Mouse (Mus musculus): ENCODE measurements around the gene Rnf7. TPM values are rescaled to one million over a fixed set of nuclear protein-coding genes. Genes with fewer than 3 reads are reported as not detected.

The Rnf7 gene
- polyA plus RNA-seq, 1 experiment from 2014 or later, result 233 TPM

- WGBS, result 66% methylated on average over 8 of the region's 8 CpGs
- Histone ChIP-seq H3K9ac (no peak overlapping the region), H3K4me1 (peaks cover 9% of the 10 kb centered on the region), H3K27ac (no peak overlapping the region), H3K36me3 (peaks cover 44% of the 10 kb centered on the region), H3K4me2 (no peak overlapping the region), H3K27me3 (no peaks in the 10 kb centered on the region), H3K4me3 (no peak overlapping the region), H3K9me3 (no peaks in the 10 kb centered on the region)
- no peak for ATAC-seq (ENCODE audit: insufficient number of reproducible peaks, insufficient read depth, low FRiP score, low TSS enrichment, low read depth)
Measured at GRCm38 (mm10) chr9:96469556-96470265, 8.8 kb downstream of the Rnf7 start.

- Histone ChIP-seq H3K4me3 (no peak overlapping the region), H3K27ac (no peak overlapping the region), H3K4me1 (peaks cover 3% of the 10 kb centered on the region; the same call in 1 of the 2 replicates), H3K36me3 (peaks cover 33% of the 10 kb centered on the region), H3K9ac (no peak overlapping the region), H3K9me3 (peaks cover 4% of the 10 kb centered on the region; the same call in 1 of the 2 replicates), H3K27me3 (no peaks in the 10 kb centered on the region), H3K4me2 (no peak overlapping the region)
- ATAC-seq (ENCODE audit: insufficient number of reproducible peaks, insufficient read depth, low FRiP score, low TSS enrichment, low read depth), result no peak
- WGBS, result 86% methylated on average over 10 of the region's 10 CpGs
Measured at GRCm38 (mm10) chr9:96463708-96464107, 14.8 kb downstream of the Rnf7 start.

GRCm38 (mm10) chr9:96461607-96462006 lies 16.9 kb downstream of the Rnf7 start:
- 35% methylated on average over 1 of the region's 1 CpGs for whole genome bisulfite sequencing
- Histone ChIP-seq H3K4me1 (peaks cover 3% of the 10 kb centered on the region; the same call in 1 of the 2 replicates), H3K9me3 (peaks cover 4% of the 10 kb centered on the region; the same call in 1 of the 2 replicates)

GRCm38 (mm10) chr9:96460117-96460865 lies 18.2 kb downstream of the Rnf7 start:
- peaks cover 3% of the 10 kb centered on the region; the same call in 1 of the 2 replicates for H3K4me1 ChIP-seq
- no peak overlapping the region for H3K4me3 ChIP-seq
- H3K4me2 ChIP-seq, result no peak overlapping the region
- peaks cover 4% of the 10 kb centered on the region; the same call in 1 of the 2 replicates for H3K9me3 ChIP-seq
- peaks cover 13% of the 10 kb centered on the region for H3K36me3 ChIP-seq
- no peak overlapping the region for H3K9ac ChIP-seq
- no peaks in the 10 kb centered on the region for H3K27me3 ChIP-seq
- WGBS, result 82% methylated on average over 10 of the region's 10 CpGs
- H3K27ac ChIP-seq, result no peak overlapping the region
- ATAC-seq (ENCODE audit: insufficient number of reproducible peaks, insufficient read depth, low FRiP score, low TSS enrichment, low read depth), result no peak

More at GRCm38 (mm10) chr9:96461607-96462006, 16.9 kb downstream of the Rnf7 start:
- Histone ChIP-seq H3K4me2 (no peak overlapping the region), H3K4me3 (no peak overlapping the region), H3K27me3 (no peaks in the 10 kb centered on the region), H3K36me3 (peaks cover 15% of the 10 kb centered on the region), H3K9ac (no peak overlapping the region), H3K27ac (no peak overlapping the region)
- ATAC-seq (ENCODE audit: insufficient number of reproducible peaks, insufficient read depth, low FRiP score, low TSS enrichment, low read depth), result no peak

- H3K27ac ChIP-seq, result no peak overlapping the region
- 67% methylated on average over 8 of the region's 8 CpGs for WGBS
- peaks cover 9% of the 10 kb centered on the region; the same call in 1 of the 2 replicates for H3K4me1 ChIP-seq
- no peak overlapping the region for H3K4me2 ChIP-seq
- H3K9me3 ChIP-seq, result no peaks in the 10 kb centered on the region
- H3K36me3 ChIP-seq, result no peaks in the 10 kb centered on the region
- no peak for ATAC-seq (ENCODE audit: insufficient number of reproducible peaks, insufficient read depth, low FRiP score, low TSS enrichment, low read depth)
- H3K4me3 ChIP-seq, result no peak overlapping the region
- no peaks in the 10 kb centered on the region for H3K27me3 ChIP-seq
- H3K9ac ChIP-seq, result no peak overlapping the region
Measured at GRCm38 (mm10) chr9:96455618-96456017, 22.9 kb downstream of the Rnf7 start.

- no peak overlapping the region for H3K4me3 ChIP-seq
- H3K4me1 ChIP-seq, result 0 out of 2 replicates have a peak, but pooled peaks cover 6% of the 10 kb centered on the region
- no peak overlapping the region for H3K4me2 ChIP-seq
- H3K36me3 ChIP-seq, result no peaks in the 10 kb centered on the region
- no peak overlapping the region for H3K27ac ChIP-seq
- no peak for ATAC-seq (ENCODE audit: insufficient number of reproducible peaks, insufficient read depth, low FRiP score, low TSS enrichment, low read depth)
- no peaks in the 10 kb centered on the region for H3K9me3 ChIP-seq
- H3K9ac ChIP-seq, result no peak overlapping the region
- 74% methylated on average over 4 of the region's 4 CpGs for WGBS
- no peaks in the 10 kb centered on the region for H3K27me3 ChIP-seq
Measured at GRCm38 (mm10) chr9:96452956-96453355, 25.5 kb downstream of the Rnf7 start.

GRCm38 (mm10) chr9:96450900-96451720 lies 27.4 kb downstream of the Rnf7 start:
- Histone ChIP-seq H3K27ac (no peak overlapping the region), H3K9ac (no peak overlapping the region), H3K9me3 (no peaks in the 10 kb centered on the region), H3K4me2 (no peak overlapping the region), H3K4me1 (0 out of 2 replicates have a peak, but pooled peaks cover 6% of the 10 kb centered on the region), H3K4me3 (no peak overlapping the region), H3K27me3 (no peaks in the 10 kb centered on the region), H3K36me3 (no peaks in the 10 kb centered on the region)
- WGBS, result 42% methylated on average over 12 of the region's 12 CpGs
- ATAC-seq (ENCODE audit: insufficient number of reproducible peaks, insufficient read depth, low FRiP score, low TSS enrichment, low read depth), result no peak

GRCm38 (mm10) chr9:96449514-96449913 lies 29.0 kb downstream of the Rnf7 start:
- Histone ChIP-seq H3K9me3 (no peaks in the 10 kb centered on the region), H3K4me2 (no peak overlapping the region), H3K4me1 (0 out of 2 replicates have a peak, but pooled peaks cover 6% of the 10 kb centered on the region), H3K36me3 (no peaks in the 10 kb centered on the region), H3K9ac (no peak overlapping the region), H3K4me3 (no peak overlapping the region), H3K27ac (no peak overlapping the region), H3K27me3 (no peaks in the 10 kb centered on the region)
- 89% methylated on average over 9 of the region's 9 CpGs for WGBS
- ATAC-seq (ENCODE audit: insufficient number of reproducible peaks, insufficient read depth, low FRiP score, low TSS enrichment, low read depth), result no peak

GRCm38 (mm10) chr9:96445351-96445750 lies 33.1 kb downstream of the Rnf7 start:
- no peak for ATAC-seq (ENCODE audit: insufficient number of reproducible peaks, insufficient read depth, low FRiP score, low TSS enrichment, low read depth)
- H3K4me2 ChIP-seq, result no peak overlapping the region

GRCm38 (mm10) chr9:96442081-96442480 lies 36.4 kb downstream of the Rnf7 start:
- WGBS, result 27% methylated on average over 10 of the region's 10 CpGs

More at GRCm38 (mm10) chr9:96445351-96445750, 33.1 kb downstream of the Rnf7 start:
- Histone ChIP-seq H3K27me3 (0 out of 2 replicates have a peak, but pooled peaks cover 2% of the 10 kb centered on the region), H3K4me1 (no peaks in the 10 kb centered on the region), H3K27ac (no peak overlapping the region), H3K36me3 (no peaks in the 10 kb centered on the region), H3K9ac (no peak overlapping the region), H3K9me3 (no peaks in the 10 kb centered on the region), H3K4me3 (no peak overlapping the region)
- 58% methylated on average over 4 of the region's 4 CpGs for WGBS

GRCm38 (mm10) chr9:96438334-96438871 lies 40.1 kb downstream of the Rnf7 start:
- Histone ChIP-seq H3K27me3 (0 out of 2 replicates have a peak, but pooled peaks cover 2% of the 10 kb centered on the region), H3K9me3 (no peaks in the 10 kb centered on the region), H3K4me1 (peaks cover 41% of the 10 kb centered on the region), H3K4me3 (peak overlapping the region; percentile 49), H3K27ac (peak overlapping the region; percentile 80), H3K36me3 (no peaks in the 10 kb centered on the region), H3K9ac (peak overlapping the region; percentile 79), H3K4me2 (peak overlapping the region; percentile 84)
- 2% methylated on average over 8 of the region's 8 CpGs for WGBS
- ATAC-seq (ENCODE audit: insufficient number of reproducible peaks, insufficient read depth, low FRiP score, low TSS enrichment, low read depth), result peak; percentile 28

More at GRCm38 (mm10) chr9:96442081-96442480, 36.4 kb downstream of the Rnf7 start:
- Histone ChIP-seq H3K36me3 (no peaks in the 10 kb centered on the region), H3K27ac (no peak overlapping the region), H3K4me3 (no peak overlapping the region), H3K4me2 (0 out of 2 replicates have a peak overlapping the region, but pooled peaks have one; percentile 11), H3K27me3 (0 out of 2 replicates have a peak, but pooled peaks cover 2% of the 10 kb centered on the region), H3K9ac (no peak overlapping the region), H3K4me1 (peaks cover 20% of the 10 kb centered on the region), H3K9me3 (no peaks in the 10 kb centered on the region)
- no peak for ATAC-seq (ENCODE audit: insufficient number of reproducible peaks, insufficient read depth, low FRiP score, low TSS enrichment, low read depth)
